Mouse (Mus musculus): Measurements from ENCODE around the gene Dock2.

DNA sequence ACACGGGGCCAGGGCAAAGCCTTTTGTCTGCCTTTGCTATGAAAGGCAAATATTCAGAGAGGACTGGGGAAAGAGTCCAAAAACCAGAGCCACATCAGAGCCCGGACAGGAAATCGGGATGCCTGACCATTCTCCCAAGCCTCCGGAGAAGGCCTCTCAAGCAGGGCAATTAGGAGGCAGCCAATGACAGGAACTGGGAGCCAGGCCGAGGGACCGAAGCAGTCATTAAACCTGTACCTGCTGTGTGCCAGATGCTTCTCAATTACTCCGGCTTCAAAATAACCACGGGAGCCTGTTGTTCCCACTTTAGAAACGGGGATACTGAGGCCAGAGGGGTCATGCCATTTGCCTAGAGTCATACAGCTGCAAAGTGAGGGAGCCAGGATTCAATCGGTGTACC, 511.7 kb downstream of the Dock2 start:
- TF ChIP-seq CTCF (IDR thresholded peaks at IDR 0.05; ENCODE audit: borderline replicate concordance, control insufficient read depth, extremely low read depth, insufficient read depth, low read length, poor library complexity) (no peak), POLR2A (IDR thresholded peaks at IDR 0.05; ENCODE audit: control insufficient read depth, extremely low read depth, insufficient read depth, low read length, poor library complexity) (no peak)
